Mouse (Mus musculus): ENCODE results near the gene Gpc2. TPM values are rescaled to one million over a fixed set of nuclear protein-coding genes. Genes with fewer than 3 reads are reported as not detected.

Gene Gpc2
- polyA plus RNA-seq, 1 experiment from 2014 or later = 29.8 TPM

DNA sequence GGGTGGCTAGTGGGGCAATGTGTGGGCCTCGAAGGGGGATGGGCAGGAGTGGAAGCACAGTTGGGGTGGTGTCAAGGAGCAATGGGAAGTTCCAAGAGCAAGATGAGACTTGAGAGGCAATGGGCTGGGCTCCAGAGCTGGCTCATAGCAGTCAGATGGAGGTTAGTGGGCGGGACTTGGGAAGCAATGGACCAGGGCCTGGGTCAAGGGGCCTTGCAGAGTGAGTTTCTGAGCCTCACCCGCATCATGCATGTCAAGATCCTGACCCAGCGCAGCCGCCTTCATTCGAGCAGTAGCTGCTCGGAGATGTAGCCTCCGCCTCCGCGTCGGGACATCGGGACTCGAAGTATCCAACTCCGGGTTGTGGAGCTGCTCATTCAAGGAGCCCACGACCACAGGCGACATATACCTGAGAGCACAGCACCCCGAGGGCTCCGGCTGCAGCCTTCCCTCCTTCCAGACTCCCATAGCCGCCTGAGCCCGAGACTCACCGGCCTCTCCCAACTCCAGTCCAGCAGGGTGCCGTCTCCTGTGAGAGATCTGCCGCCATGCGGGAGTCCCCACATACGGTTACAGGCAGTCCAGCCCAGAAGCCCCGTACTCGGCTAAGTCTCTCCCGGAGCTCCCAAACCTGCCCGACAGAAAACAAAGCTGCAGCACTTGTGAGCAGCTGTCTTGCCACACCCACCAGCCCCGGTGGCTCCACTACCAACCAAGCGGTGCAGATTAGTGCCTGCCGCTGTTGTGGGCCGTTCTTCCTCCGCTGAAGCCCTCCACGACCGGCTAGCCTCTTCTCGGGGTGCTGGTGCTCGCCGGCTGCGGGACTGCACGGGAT is 4.4 kb downstream of the Gpc2 start:
- H3K9ac ChIP-seq = peak overlapping the region; percentile 42
- 21% methylated on average over 41 of the region's 41 CpGs for WGBS
- 0 out of 2 replicates have a peak, but pooled peaks have one; percentile 10 for ATAC-seq (replicated peaks; ENCODE audit: low FRiP score)

DNA sequence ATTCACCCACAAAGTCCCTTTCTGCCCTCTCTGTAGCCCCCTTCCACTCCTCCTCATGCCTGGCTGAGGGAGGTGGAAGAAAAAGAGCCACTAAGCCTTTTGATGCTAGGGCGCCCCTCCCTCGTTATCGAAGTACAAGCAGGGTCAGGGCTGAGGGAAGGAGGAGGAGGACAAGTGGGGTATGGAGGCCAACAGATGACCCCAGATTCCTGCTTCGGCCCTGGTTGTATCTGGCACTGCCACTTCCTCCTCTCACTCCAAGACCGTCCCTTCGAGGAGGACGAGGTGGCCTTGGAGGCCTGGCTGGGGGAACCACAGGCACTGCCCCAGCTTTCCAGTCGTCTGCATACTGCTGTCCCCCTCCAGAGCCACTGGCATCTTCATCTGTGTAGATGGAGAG is 5.6 kb downstream of the Gpc2 start:
- Histone ChIP-seq H3K4me2 (no peak overlapping the region), H3K27me3 (no peaks in the 10 kb centered on the region), H3K4me1 (peaks cover 52% of the 10 kb centered on the region), H3K36me3 (peaks cover 17% of the 10 kb centered on the region), H3K27ac (no peak overlapping the region), H3K4me3 (replicated peaks) (no peak overlapping the region), H3K9ac (no peak overlapping the region), H3K9me3 (replicated peaks) (no peaks in the 10 kb centered on the region)
- WGBS = 72% methylated on average over 8 of the region's 8 CpGs
- no peak for ATAC-seq (replicated peaks; ENCODE audit: low FRiP score)

More for the DNA sequence above, 4.4 kb downstream of the Gpc2 start:
- Histone ChIP-seq H3K36me3 (peaks cover 17% of the 10 kb centered on the region), H3K9me3 (replicated peaks) (peaks cover 2% of the 10 kb centered on the region; the same call in 1 of the 2 replicates), H3K4me3 (replicated peaks) (peak overlapping the region; percentile 24), H3K4me2 (peak overlapping the region; percentile 59), H3K27me3 (no peaks in the 10 kb centered on the region), H3K4me1 (peaks cover 59% of the 10 kb centered on the region), H3K27ac (peak overlapping the region; percentile 59)

GRCm38 (mm10) chr5:138272409-138272923 is 7.3 kb downstream of the Gpc2 start, which contains the start of gene Gal3st4:
TSS of gene Gal3st4 (minus strand) at chr5:138272840.
- peaks cover 14% of the 10 kb centered on the region for H3K36me3 ChIP-seq
- peak within 1 kb of the TSS; percentile 30 for H3K4me3 ChIP-seq (replicated peaks)
- peak within 1 kb of the TSS; percentile 77 for H3K27ac ChIP-seq
- H3K4me1 ChIP-seq = peaks cover 39% of the 10 kb centered on the region
- H3K27me3 ChIP-seq = no peaks in the 10 kb centered on the region
- WGBS = 3% methylated on average over 12 of the region's 12 CpGs
- no peaks in the 10 kb centered on the region for H3K9me3 ChIP-seq (replicated peaks)
- H3K9ac ChIP-seq = peak within 1 kb of the TSS; percentile 23
- 0 out of 2 replicates have a peak, but pooled peaks have one; percentile 34 for ATAC-seq (replicated peaks; ENCODE audit: low FRiP score)
- H3K4me2 ChIP-seq = peak within 1 kb of the TSS; percentile 52

DNA sequence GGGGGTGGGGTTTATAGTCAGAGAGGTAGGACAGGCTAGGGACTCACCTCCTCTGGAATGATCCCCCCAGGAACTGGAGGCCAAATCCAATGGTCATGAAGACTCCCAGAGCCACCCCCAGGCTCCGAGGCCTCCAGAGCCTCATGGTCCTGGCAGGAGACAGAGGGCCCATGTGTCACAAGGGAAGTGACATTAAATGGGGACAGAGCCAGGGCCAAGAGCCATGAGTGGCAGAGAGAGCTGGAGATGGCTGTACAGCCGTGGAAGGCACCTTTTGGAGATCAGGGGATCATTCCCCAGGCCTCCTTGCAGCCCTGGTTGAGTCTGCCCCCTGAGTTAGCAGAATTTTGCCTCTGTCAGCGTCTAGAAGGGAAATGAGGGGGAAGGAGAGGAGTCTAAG is 8.6 kb downstream of the Gpc2 start:
- H3K27me3 ChIP-seq = no peaks in the 10 kb centered on the region

DNA sequence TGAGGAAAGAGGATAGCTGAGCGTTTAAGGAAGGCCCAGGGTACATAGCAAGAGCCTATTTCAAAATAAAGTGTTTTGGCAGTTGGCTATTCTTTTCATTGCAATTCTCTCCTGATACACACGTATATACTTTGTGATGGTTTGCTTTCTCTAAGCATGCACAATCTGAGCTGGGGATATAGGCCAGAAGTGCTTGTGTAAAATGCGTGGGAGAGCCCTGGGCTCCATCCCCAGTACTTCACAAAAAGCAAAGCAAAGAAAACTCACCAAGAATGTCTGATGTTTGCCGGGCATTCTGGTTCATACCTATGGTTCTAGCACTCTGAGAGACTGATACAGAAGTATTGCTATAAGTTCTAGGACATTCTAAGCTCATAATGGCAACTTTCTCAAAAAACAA is 10.8 kb downstream of the Gpc2 start:
- H3K27me3 ChIP-seq = no peaks in the 10 kb centered on the region
- WGBS = 78% methylated on average over 4 of the region's 4 CpGs
- ATAC-seq (replicated peaks; ENCODE audit: low FRiP score) = no peak

More for the DNA sequence above, 8.6 kb downstream of the Gpc2 start:
- Histone ChIP-seq H3K4me2 (no peak overlapping the region), H3K4me3 (replicated peaks) (no peak overlapping the region), H3K36me3 (peaks cover 9% of the 10 kb centered on the region), H3K9ac (no peak overlapping the region), H3K4me1 (peaks cover 32% of the 10 kb centered on the region), H3K9me3 (replicated peaks) (no peaks in the 10 kb centered on the region), H3K27ac (no peak overlapping the region)
- 45% methylated on average over 3 of the region's 3 CpGs for WGBS
- ATAC-seq (replicated peaks; ENCODE audit: low FRiP score) = no peak

GRCm38 (mm10) chr5:138267114-138267513 is 12.7 kb downstream of the Gpc2 start:
- H3K27me3 ChIP-seq = no peaks in the 10 kb centered on the region
- no peak overlapping the region for H3K9ac ChIP-seq
- WGBS = 89% methylated on average over 3 of the region's 3 CpGs
- H3K4me1 ChIP-seq = peaks cover 25% of the 10 kb centered on the region
- peaks cover 15% of the 10 kb centered on the region for H3K36me3 ChIP-seq
- no peak overlapping the region for H3K27ac ChIP-seq
- no peak overlapping the region for H3K4me3 ChIP-seq (replicated peaks)
- no peaks in the 10 kb centered on the region for H3K9me3 ChIP-seq (replicated peaks)
- no peak overlapping the region for H3K4me2 ChIP-seq
- ATAC-seq (replicated peaks; ENCODE audit: low FRiP score) = no peak

More for the DNA sequence above, 10.8 kb downstream of the Gpc2 start:
- peaks cover 12% of the 10 kb centered on the region for H3K36me3 ChIP-seq
- H3K4me1 ChIP-seq = peaks cover 25% of the 10 kb centered on the region
- no peak overlapping the region for H3K27ac ChIP-seq
- H3K4me2 ChIP-seq = no peak overlapping the region
- no peak overlapping the region for H3K9ac ChIP-seq
- no peak overlapping the region for H3K4me3 ChIP-seq (replicated peaks)
- H3K9me3 ChIP-seq (replicated peaks) = no peaks in the 10 kb centered on the region

DNA sequence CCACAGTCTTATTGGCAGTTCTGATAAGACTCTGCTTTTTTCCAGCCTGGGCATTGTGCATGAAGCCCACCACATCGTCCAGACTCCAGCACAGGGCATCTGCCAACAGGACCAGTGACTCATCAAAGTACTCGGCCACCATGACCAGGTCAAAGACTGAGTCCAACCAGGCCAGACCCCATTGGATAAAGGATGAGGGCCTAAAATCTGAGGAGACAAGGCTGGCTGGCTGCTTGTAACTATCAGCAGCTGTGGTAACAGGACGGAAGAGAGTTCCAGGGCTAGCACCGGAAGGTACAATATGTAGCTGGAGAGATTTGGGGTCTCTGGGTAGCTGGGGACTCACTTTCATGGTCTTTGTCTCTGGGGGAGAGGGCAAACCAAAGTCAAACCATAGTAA is 14.1 kb downstream of the Gpc2 start:
- Histone ChIP-seq H3K36me3 (peaks cover 29% of the 10 kb centered on the region), H3K27ac (no peak overlapping the region), H3K9ac (no peak overlapping the region), H3K27me3 (no peaks in the 10 kb centered on the region), H3K9me3 (replicated peaks) (no peaks in the 10 kb centered on the region), H3K4me3 (replicated peaks) (no peak overlapping the region), H3K4me2 (no peak overlapping the region), H3K4me1 (peaks cover 28% of the 10 kb centered on the region)
- WGBS = 96% methylated on average over 4 of the region's 4 CpGs
- no peak for ATAC-seq (replicated peaks; ENCODE audit: low FRiP score)

DNA sequence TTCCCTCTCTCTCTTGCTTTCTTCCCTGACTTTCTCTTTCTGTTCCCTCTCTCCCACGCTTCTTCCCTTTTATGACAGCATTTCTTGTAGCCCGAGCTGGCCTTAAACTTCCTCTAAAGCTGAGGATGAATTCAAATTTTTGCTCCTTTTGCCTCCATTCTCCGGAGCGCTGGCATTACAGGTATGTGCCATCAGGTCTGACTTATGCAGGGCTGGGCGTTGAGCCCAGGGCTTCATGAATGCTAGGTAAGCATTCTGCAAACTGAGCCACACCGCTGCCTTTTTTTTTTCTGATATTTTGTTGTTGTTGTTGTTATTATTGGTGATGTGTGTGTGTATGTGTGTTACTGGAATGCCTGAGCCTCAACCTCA is 15.6 kb downstream of the Gpc2 start:
- Histone ChIP-seq H3K9ac (peak overlapping the region; percentile 92), H3K27ac (peak overlapping the region; percentile 82)
- ATAC-seq (replicated peaks; ENCODE audit: low FRiP score) = no peak

GRCm38 (mm10) chr5:138263260-138264206 is 16.3 kb downstream of the Gpc2 start, which contains the start of gene BC037034:
TSS of gene BC037034 (minus strand) at chr5:138264033.
- peak; percentile 92 for ATAC-seq (replicated peaks; ENCODE audit: low FRiP score)

More for the DNA sequence above, 15.6 kb downstream of the Gpc2 start:
- peaks cover 31% of the 10 kb centered on the region for H3K4me1 ChIP-seq
- H3K4me3 ChIP-seq (replicated peaks) = peak overlapping the region; percentile 79
- no peaks in the 10 kb centered on the region for H3K9me3 ChIP-seq (replicated peaks)
- peaks cover 44% of the 10 kb centered on the region for H3K36me3 ChIP-seq
- no peaks in the 10 kb centered on the region for H3K27me3 ChIP-seq
- peak overlapping the region; percentile 85 for H3K4me2 ChIP-seq
- WGBS = 10% methylated on average over 6 of the region's 6 CpGs

GRCm38 (mm10) chr5:138262582-138263240 is 17.1 kb downstream of the Gpc2 start:
- Histone ChIP-seq H3K4me3 (replicated peaks) (peak overlapping the region; percentile 79), H3K4me2 (peak overlapping the region; percentile 85), H3K9me3 (replicated peaks) (no peaks in the 10 kb centered on the region), H3K36me3 (peaks cover 58% of the 10 kb centered on the region), H3K27me3 (no peaks in the 10 kb centered on the region), H3K4me1 (peaks cover 37% of the 10 kb centered on the region), H3K9ac (peak overlapping the region; percentile 92), H3K27ac (no peak overlapping the region)
- ATAC-seq (replicated peaks; ENCODE audit: low FRiP score) = no peak
- WGBS = 58% methylated on average over 18 of the region's 18 CpGs

More at GRCm38 (mm10) chr5:138263260-138264206, 16.3 kb downstream of the Gpc2 start, which contains the start of gene BC037034:
- Histone ChIP-seq H3K36me3 (peaks cover 51% of the 10 kb centered on the region), H3K27me3 (no peaks in the 10 kb centered on the region), H3K4me1 (peaks cover 37% of the 10 kb centered on the region), H3K4me3 (replicated peaks) (peak within 1 kb of the TSS; percentile 79), H3K9me3 (replicated peaks) (no peaks in the 10 kb centered on the region), H3K9ac (peak within 1 kb of the TSS; percentile 92), H3K27ac (peak within 1 kb of the TSS; percentile 82), H3K4me2 (peak within 1 kb of the TSS; percentile 85)
- under 1% methylated on average over 64 of the region's 71 CpGs for WGBS

GRCm38 (mm10) chr5:138262001-138262400 is 17.8 kb downstream of the Gpc2 start:
- WGBS = 72% methylated on average over 4 of the region's 4 CpGs
- H3K27me3 ChIP-seq = no peaks in the 10 kb centered on the region
- H3K9ac ChIP-seq = no peak overlapping the region
- peaks cover 60% of the 10 kb centered on the region for H3K36me3 ChIP-seq
- no peaks in the 10 kb centered on the region for H3K9me3 ChIP-seq (replicated peaks)
- H3K27ac ChIP-seq = no peak overlapping the region
- ATAC-seq (replicated peaks; ENCODE audit: low FRiP score) = no peak
- H3K4me2 ChIP-seq = peak overlapping the region; percentile 85
- peaks cover 37% of the 10 kb centered on the region for H3K4me1 ChIP-seq
- H3K4me3 ChIP-seq (replicated peaks) = 0 out of 2 replicates have a peak overlapping the region, but pooled peaks have one; percentile 79
